Mouse (Mus musculus) bone marrow, adult 2 months (tissue): Measurements from ENCODE around the gene Dmrta2.

Source experiments
- CTCF ChIP-seq: fragments of 200-500 bp; IDR thresholded peaks from 2 replicates; pipeline ENCODE4 v1.5.1; 2011; ENCODE audit warnings: low read length, control low read depth; ENCODE audit not compliant: control insufficient read depth, insufficient read depth
- POLR2A ChIP-seq: fragments of 200-500 bp; IDR thresholded peaks from 2 replicates; pipeline ENCODE4 v1.6.1; 2011; ENCODE audit warnings: low read depth, mild to moderate bottlenecking, control low read depth, low read length, borderline replicate concordance; ENCODE audit not compliant: control insufficient read depth

DNA sequence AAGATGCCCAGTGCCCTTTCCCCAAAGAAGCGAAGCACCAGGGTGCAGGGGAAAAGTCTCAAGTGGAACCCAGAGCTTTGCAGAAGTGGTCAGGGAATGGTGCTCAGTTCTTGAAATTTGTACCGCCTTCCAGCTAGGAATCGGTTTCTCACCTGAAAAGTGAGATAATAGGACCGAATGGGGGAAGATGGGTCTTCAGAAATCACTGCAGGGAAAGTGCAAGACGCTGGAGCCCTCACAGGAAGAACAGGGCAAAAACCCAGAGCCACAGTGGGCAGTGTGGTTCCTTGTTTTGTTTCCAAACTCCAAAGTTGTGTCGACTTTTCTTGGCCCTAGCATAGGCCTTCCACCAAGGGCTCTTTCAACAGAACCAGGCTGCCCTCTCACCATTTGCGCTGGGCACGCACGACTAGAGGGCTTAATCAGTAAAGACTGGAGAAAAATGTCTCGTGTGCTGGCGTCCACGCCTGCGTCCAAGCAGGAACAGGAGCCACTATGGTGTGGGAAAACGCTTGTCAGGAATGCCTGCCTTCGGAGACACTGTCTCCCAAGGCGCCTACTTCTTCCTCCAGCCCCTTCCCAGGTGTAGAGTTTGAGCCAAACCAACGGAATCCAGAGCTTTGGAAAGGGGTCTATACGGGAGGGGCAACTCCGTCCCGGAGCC lies 3.7 kb upstream of the Dmrta2 start:
- TF ChIP-seq CTCF (no peak), POLR2A (no peak)
